Mouse (Mus musculus) lung, adult 10 weeks (tissue): ENCODE results near the gene Atp6ap2. TPM values are rescaled to one million over a fixed set of nuclear protein-coding genes. Genes with fewer than 3 reads are reported as not detected.

Source experiments
- polyA plus RNA-seq: library from polyadenylated mRNA; stranded (reverse); fragments of 350-450 nt; fragmentation: Illumina TruSeq; extraction: RNeasy Lipid Tissue Mini Kit (QIAGEN cat#74804); gene quantifications from one replicate; pipeline ENCODE4 v1.2.3, GENCODE M21; 2014; ENCODE audit warnings: low read depth, low replicate concordance; ENCODE audit not compliant: insufficient read depth

Gene Atp6ap2
- 63.9 TPM for polyA plus RNA-seq

DNA sequence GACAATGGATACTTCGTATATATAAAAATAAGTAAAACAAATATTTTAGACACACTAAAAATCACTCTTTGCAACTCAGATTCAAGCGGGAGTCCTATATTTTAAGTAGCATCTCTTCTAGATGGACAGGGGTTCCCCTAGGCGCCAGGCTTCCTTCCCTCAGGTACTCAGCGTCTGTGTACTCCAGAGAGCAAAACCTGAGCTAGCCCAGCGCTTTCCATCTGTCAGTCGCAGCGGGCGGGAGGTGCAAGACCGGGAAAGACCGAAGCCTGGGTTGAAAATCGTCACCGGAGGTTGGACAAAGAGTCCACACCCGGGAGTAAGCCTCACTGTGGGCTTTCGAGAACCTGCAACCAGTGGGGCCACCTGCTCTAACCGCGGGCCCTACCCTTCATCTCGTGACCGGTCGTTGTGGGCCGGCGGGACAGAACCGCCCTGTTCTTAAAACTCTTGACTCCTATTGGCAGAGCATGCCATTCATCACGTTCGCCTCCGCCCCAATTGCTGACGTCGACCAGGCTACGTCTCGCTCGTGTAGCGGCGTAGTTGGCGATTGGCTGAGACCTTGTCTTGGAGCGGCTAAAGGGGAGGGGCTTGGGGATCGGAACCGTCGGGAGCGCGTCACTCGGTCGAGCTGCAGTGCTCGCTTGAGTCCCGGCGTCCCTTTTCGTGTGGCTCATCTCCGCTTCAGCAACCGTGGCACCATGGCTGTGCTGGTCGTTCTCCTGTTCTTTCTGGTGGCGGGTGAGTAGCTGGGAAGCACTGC lies at the start of gene Atp6ap2:
Gene Atp6ap2, plus strand, starts transcription at position 610 of the 766 bp plus-strand sequence.

Other genes with a start within 250 kb of the Atp6ap2 start
- 23.5 TPM for gene 1810030O07Rik, start 85.9 kb downstream of the Atp6ap2 start, polyA plus RNA-seq
- 5.3 TPM for gene Med14, start 174.3 kb downstream of the Atp6ap2 start, polyA plus RNA-seq